Mouse (Mus musculus) ES-Bruce4 (cell line): Measurements from ENCODE around the gene Bmp8b.
"Not testable (repeated sequence)": the region's sequence is repeated elsewhere in the genome, so short reads cannot be mapped to it uniquely, and the experiment has no call there.

Source experiments
- CTCF ChIP-seq: IDR thresholded peaks from one replicate; pipeline ENCODE4 v1.8.1; 2011; ENCODE audit warnings: low read depth, low read length
- EP300 ChIP-seq: IDR thresholded peaks from 2 replicates; pipeline ENCODE4 v1.6.1; 2011; ENCODE audit warnings: low read depth, low read length; ENCODE audit not compliant: insufficient read depth

DNA sequence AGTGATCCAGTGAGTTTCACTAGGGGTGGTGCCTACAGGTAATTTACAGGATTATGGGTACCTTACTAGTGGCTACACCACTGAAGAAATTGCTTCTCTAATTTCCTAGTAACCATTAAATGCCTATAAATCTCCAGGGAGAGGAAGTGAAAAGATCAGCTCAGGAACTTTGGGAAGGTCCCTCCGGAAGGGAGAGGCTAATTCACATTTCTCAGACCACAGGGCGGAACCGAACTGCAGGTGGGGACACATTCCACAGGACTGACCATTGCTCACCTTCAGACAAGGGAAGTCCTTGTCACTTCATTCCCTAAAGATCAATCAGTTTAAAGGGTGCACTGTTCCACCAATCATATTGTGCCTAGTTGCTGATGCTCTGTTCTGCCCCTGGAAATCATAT lies 56.3 kb downstream of the Bmp8b start:
- TF ChIP-seq EP300, CTCF: not testable (repeated sequence)
